Mouse (Mus musculus): ENCODE measurements around the gene Rd3.

DNA sequence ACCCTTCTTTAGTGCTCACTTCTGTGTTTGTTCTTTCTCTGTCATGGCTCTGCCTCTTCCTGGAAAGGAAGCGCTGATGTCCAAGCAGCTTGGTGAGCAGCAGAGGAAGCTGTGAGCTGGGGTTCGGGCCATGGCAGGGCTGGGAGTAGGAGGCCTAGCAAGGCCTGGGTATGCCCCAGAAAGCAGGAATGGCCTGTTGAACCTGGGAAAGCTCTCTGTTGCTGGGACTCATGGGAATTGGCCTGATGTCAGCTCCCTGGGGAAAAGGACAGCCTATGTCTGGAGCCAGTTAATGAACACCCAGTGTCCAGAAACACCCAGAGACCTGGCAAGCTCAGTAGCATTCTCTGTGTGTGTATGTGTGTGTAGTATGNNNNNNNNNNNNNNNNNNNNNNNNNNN, 20.3 kb upstream of the Rd3 start:
- TF ChIP-seq CTCF (conservative IDR thresholded peaks at IDR 0.05 in 1 of 2, IDR thresholded peaks at IDR 0.05 in 1 of 2; ENCODE audit: low read depth in 2 of 2, low read length in 2 of 2) = no peak
- no peak for TF ChIP-seq POLR2A (IDR thresholded peaks at IDR 0.05; ENCODE audit: low read depth, low read length)
- no peak for TF ChIP-seq UBTF (IDR thresholded peaks at IDR 0.05; ENCODE audit: low read depth, low read length)

Data from CH12.LX (cell line).